Mouse (Mus musculus): Measurements from ENCODE around the gene Magohb.

DNA sequence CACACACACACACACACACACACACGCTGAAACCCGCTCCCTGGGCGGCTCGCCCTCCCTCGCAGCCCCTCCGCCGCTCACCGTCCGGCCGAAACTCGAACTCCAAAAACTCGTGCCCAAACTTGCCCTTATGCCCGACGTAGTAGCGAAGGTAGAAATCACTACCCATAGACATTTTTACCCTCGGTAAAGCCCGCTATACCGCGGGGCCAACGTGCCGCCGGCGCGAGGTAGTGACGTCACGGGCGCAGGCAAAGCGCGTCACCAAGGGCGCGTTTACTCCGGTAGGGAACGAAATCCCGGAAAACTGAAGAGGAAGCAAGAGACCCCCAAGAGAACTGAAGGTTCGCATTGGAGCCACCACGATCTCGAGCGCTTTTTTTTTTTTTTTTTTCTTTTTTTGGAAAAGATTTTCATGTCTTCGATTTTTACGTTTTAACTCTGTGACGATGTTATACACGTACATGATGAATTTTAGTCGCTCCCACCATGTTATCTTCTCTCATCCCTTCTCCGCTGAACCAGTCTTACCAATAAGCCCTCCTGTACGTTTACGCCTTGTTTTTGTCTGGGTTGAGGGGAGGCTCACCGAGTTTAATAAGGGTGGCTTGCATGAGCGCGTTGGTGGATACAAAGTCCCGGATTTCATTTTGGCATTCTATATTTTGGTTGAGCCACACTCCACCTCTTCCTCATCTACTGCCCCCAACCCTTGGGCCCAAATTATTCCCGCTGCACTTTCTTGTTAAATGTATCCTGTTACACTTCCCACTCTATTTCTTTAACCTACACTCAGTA lies at the start of gene Magohb:
- TF ChIP-seq CTCF (IDR thresholded peaks at IDR 0.05; ENCODE audit: low read depth): no peak
- TF ChIP-seq EP300 (IDR thresholded peaks at IDR 0.05; ENCODE audit: low read depth): peak; percentile 42; the same call in 1 of the 2 replicates
